Mouse (Mus musculus) heart, embryonic 12.5 days (tissue): ENCODE results near the gene Atp8b5. TPM values are rescaled to one million over a fixed set of nuclear protein-coding genes. Genes with fewer than 3 reads are reported as not detected.
A peak's percentile ranks its signal among the peaks of the same experiment; 100 is the strongest.

Experiments used
- ATAC-seq: fragments of 200-750 bp; cut with Nextera tagmentation; 2 replicates; pipeline ENCODE4 v1.8.0; 2017; ENCODE audit warnings: moderate TSS enrichment, moderate library complexity; ENCODE audit not compliant: insufficient number of reproducible peaks, low FRiP score
- H3K27ac ChIP-seq: fragments of 300-500 bp; sonication (generic); 2 replicates; pipeline ENCODE4 v1.5.1; 2016; ENCODE audit warnings: mild to moderate bottlenecking, moderate library complexity; ENCODE audit not compliant: poor library complexity, severe bottlenecking
- H3K27me3 ChIP-seq: fragments of 300-500 bp; sonication (generic); replicated peaks from 2 replicates; pipeline ENCODE4 v1.6.1; 2016; ENCODE audit warnings: mild to moderate bottlenecking, moderate library complexity
- H3K36me3 ChIP-seq: fragments of 300-500 bp; sonication (generic); 2 replicates; pipeline ENCODE4 v1.6.1; 2016; ENCODE audit warnings: mild to moderate bottlenecking, moderate library complexity
- H3K4me1 ChIP-seq: fragments of 300-500 bp; sonication (generic); replicated peaks from 2 replicates; pipeline ENCODE4 v1.6.1; 2016; ENCODE audit warnings: mild to moderate bottlenecking
- H3K4me2 ChIP-seq: fragments of 300-500 bp; sonication (generic); 2 replicates; pipeline ENCODE4 v1.6.1; 2016; ENCODE audit warnings: mild to moderate bottlenecking, moderate library complexity
- H3K4me3 ChIP-seq: fragments of 300-500 bp; sonication (generic); 2 replicates; pipeline ENCODE4 v1.5.1; 2016; ENCODE audit warnings: mild to moderate bottlenecking
- H3K9ac ChIP-seq: fragments of 300-500 bp; sonication (generic); 2 replicates; pipeline ENCODE4 v1.6.1; 2016; ENCODE audit warnings: mild to moderate bottlenecking, moderate library complexity
- H3K9me3 ChIP-seq: fragments of 300-500 bp; sonication (generic); replicated peaks from 2 replicates; pipeline ENCODE4 v1.6.1; 2016; ENCODE audit warnings: mild to moderate bottlenecking, moderate library complexity
- WGBS: fragments of 180-500 bp; shearing (Covaris S2); methylation state at CpG from one replicate; pipeline ENCODE4 v1.1.7; 2016; 5-methylcytosine and 5-hydroxymethylcytosine counted together
- polyA plus RNA-seq: library from polyadenylated mRNA; unstranded; fragments of >200 nt; fragmentation: Nextera tagmentation; extraction: Ambion mirVana; gene quantifications from 2 replicates; pipeline ENCODE4 v1.2.1, GENCODE M21; 2016

Gene Atp8b5
- polyA plus RNA-seq, 1 experiment from 2014 or later = not detected

DNA sequence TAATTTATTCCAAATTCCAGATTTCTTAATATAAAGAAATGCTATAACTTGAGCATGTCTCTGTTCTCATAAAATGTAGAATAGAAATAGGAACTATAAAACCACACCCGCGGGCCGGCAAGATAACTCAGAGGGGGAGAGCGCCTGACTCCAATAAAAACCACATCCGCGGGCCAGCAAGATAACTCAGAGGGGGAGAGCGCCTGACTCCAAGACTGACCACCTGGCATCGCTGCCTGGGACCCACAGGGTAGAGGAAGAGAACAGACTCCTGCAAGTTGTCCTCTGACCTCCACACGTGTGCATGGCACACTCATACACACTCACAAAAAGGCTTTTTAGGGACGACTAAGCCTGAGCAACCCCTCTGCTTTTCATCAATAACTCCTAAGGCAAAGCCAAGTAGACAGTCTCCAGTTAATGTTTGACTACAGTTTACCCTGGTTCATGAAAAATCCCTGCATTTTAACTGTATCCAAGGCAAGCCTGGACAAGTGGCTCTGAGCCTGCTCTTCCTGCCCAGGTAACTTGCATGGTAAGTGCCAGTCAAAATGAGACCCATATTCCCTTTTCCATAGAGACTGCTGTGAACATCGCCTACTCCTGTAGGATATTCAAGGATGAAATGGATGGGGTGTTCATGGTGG, 98.1 kb downstream of the Atp8b5 start:
- Histone ChIP-seq H3K4me1 (no peaks in the 10 kb centered on the region), H3K9ac (no peak overlapping the region), H3K4me2 (no peak overlapping the region), H3K27ac (no peak overlapping the region), H3K9me3 (0 out of 2 replicates have a peak, but pooled peaks cover 3% of the 10 kb centered on the region), H3K36me3 (no peaks in the 10 kb centered on the region), H3K27me3 (peaks cover 11% of the 10 kb centered on the region; the same call in 1 of the 2 replicates), H3K4me3 (no peak overlapping the region)
- 75% methylated on average over 11 of the region's 11 CpGs for WGBS
- no peak for ATAC-seq

- Histone ChIP-seq H3K4me2 (no peak overlapping the region), H3K27me3 (peaks cover 17% of the 10 kb centered on the region), H3K27ac (no peak overlapping the region), H3K4me3 (no peak overlapping the region), H3K4me1 (no peaks in the 10 kb centered on the region), H3K9me3 (no peaks in the 10 kb centered on the region), H3K36me3 (no peaks in the 10 kb centered on the region), H3K9ac (no peak overlapping the region)
- 70% methylated on average over 5 of the region's 5 CpGs for WGBS
- no peak for ATAC-seq
These were observed 100.3 kb downstream of the Atp8b5 start for GRCm38 (mm10) chr4:43367295-43367694.

- Histone ChIP-seq H3K9me3 (no peaks in the 10 kb centered on the region), H3K4me3 (no peak overlapping the region), H3K27me3 (peaks cover 17% of the 10 kb centered on the region), H3K36me3 (no peaks in the 10 kb centered on the region), H3K4me2 (no peak overlapping the region), H3K9ac (no peak overlapping the region), H3K27ac (no peak overlapping the region), H3K4me1 (no peaks in the 10 kb centered on the region)
- no peak for ATAC-seq
- whole genome bisulfite sequencing = 87% methylated on average over 9 of the region's 9 CpGs
These were observed 100.8 kb downstream of the Atp8b5 start for GRCm38 (mm10) chr4:43367787-43368186.

- H3K36me3 ChIP-seq = no peaks in the 10 kb centered on the region
- no peaks in the 10 kb centered on the region for H3K4me1 ChIP-seq
- H3K9ac ChIP-seq = no peak overlapping the region
- no peaks in the 10 kb centered on the region for H3K9me3 ChIP-seq
- WGBS = 68% methylated on average over 11 of the region's 11 CpGs
- no peak for ATAC-seq
- H3K4me3 ChIP-seq = no peak overlapping the region
- H3K4me2 ChIP-seq = no peak overlapping the region
- H3K27ac ChIP-seq = no peak overlapping the region
- peaks cover 17% of the 10 kb centered on the region for H3K27me3 ChIP-seq
These were observed 104.4 kb downstream of the Atp8b5 start for GRCm38 (mm10) chr4:43371406-43371805.

- no peaks in the 10 kb centered on the region for H3K4me1 ChIP-seq
- no peak overlapping the region for H3K4me3 ChIP-seq
- no peak for ATAC-seq
- no peak overlapping the region for H3K4me2 ChIP-seq
- H3K27ac ChIP-seq = no peak overlapping the region
- H3K36me3 ChIP-seq = no peaks in the 10 kb centered on the region
- H3K9ac ChIP-seq = no peak overlapping the region
- WGBS = 54% methylated on average over 4 of the region's 4 CpGs
- H3K9me3 ChIP-seq = no peaks in the 10 kb centered on the region
- peaks cover 17% of the 10 kb centered on the region for H3K27me3 ChIP-seq
These were observed 105.2 kb downstream of the Atp8b5 start for GRCm38 (mm10) chr4:43372155-43372554.

- H3K9me3 ChIP-seq = no peaks in the 10 kb centered on the region
- WGBS = 47% methylated on average over 4 of the region's 4 CpGs
- H3K27ac ChIP-seq = no peak overlapping the region
- no peak overlapping the region for H3K4me2 ChIP-seq
- H3K27me3 ChIP-seq = peaks cover 13% of the 10 kb centered on the region
- H3K4me1 ChIP-seq = no peaks in the 10 kb centered on the region
- no peak for ATAC-seq
- no peaks in the 10 kb centered on the region for H3K36me3 ChIP-seq
- H3K4me3 ChIP-seq = no peak overlapping the region
- no peak overlapping the region for H3K9ac ChIP-seq
These were observed 107.3 kb downstream of the Atp8b5 start for GRCm38 (mm10) chr4:43374266-43374665.

GRCm38 (mm10) chr4:43379601-43380000, 112.6 kb downstream of the Atp8b5 start:
- Histone ChIP-seq H3K27ac (no peak overlapping the region), H3K4me1 (peaks cover 15% of the 10 kb centered on the region), H3K9me3 (no peaks in the 10 kb centered on the region), H3K4me3 (no peak overlapping the region), H3K36me3 (no peaks in the 10 kb centered on the region), H3K9ac (no peak overlapping the region), H3K27me3 (peaks cover 10% of the 10 kb centered on the region), H3K4me2 (no peak overlapping the region)
- ATAC-seq = no peak
- WGBS = 87% methylated on average over 6 of the region's 6 CpGs

GRCm38 (mm10) chr4:43380951-43381350, 114.0 kb downstream of the Atp8b5 start:
- H3K4me3 ChIP-seq = peak overlapping the region; percentile 72
- peaks cover 15% of the 10 kb centered on the region for H3K4me1 ChIP-seq
- peaks cover 10% of the 10 kb centered on the region for H3K27me3 ChIP-seq
- peak overlapping the region; percentile 82 for H3K4me2 ChIP-seq
- H3K36me3 ChIP-seq = no peaks in the 10 kb centered on the region
- no peaks in the 10 kb centered on the region for H3K9me3 ChIP-seq
- ATAC-seq = no peak
- WGBS = 57% methylated on average over 10 of the region's 10 CpGs
- peak overlapping the region; percentile 84 for H3K9ac ChIP-seq
- H3K27ac ChIP-seq = no peak overlapping the region

DNA sequence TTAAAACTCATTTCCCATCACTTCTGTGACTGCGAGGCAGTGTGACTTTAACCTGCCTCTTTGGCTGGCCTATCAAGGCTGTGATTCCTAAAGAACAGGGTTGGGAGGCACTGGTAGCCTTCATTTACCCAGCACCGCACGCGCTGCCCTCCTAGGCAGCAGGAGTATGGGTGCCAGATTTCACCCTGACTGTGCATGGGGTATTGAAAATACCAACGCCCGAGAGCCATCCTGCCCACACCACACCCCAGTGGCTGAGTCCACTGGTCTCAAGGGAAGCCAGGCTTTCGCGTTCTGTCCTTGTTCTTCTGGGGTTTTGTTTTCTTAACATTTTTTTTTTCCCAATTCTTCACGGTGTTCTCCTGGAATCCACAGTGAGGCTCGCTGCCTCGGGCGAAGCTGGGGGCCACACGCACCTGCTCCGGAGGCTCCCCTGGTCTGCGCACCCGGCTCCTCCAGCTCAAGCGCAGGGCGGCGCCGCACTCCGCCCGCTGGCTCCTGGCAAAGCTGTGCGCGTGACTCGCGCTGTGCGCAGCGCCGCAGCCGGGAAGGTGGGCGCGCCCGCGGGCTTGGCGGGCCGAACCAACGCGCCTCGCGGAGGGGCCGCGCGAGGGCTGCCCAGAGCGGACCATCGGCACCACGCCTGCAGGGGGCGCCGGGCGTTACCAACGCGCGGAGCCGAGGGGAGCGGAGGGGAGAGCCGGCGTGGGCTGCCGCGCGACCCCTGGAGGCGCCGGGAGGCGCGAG, 114.6 kb downstream of the Atp8b5 start, which contains the start of gene Rusc2:
Rusc2 (plus strand) TSS at position 572 of the 747 bp plus-strand sequence.
- Histone ChIP-seq H3K27me3 (peaks cover 10% of the 10 kb centered on the region), H3K9ac (peak within 1 kb of the TSS; percentile 84), H3K4me1 (peaks cover 15% of the 10 kb centered on the region), H3K4me2 (peak within 1 kb of the TSS; percentile 82), H3K4me3 (peak within 1 kb of the TSS; percentile 72), H3K27ac (no peak within 1 kb of the TSS), H3K36me3 (no peaks in the 10 kb centered on the region), H3K9me3 (no peaks in the 10 kb centered on the region)
- 1% methylated on average over 62 of the region's 63 CpGs for WGBS
- ATAC-seq = peak; percentile 89

GRCm38 (mm10) chr4:43382155-43383020, 115.4 kb downstream of the Atp8b5 start:
- peak; percentile 69 for ATAC-seq
- Histone ChIP-seq H3K36me3 (no peaks in the 10 kb centered on the region), H3K4me2 (peak overlapping the region; percentile 82), H3K9ac (peak overlapping the region; percentile 84), H3K4me3 (peak overlapping the region; percentile 72), H3K27ac (no peak overlapping the region), H3K4me1 (peaks cover 15% of the 10 kb centered on the region), H3K9me3 (no peaks in the 10 kb centered on the region), H3K27me3 (peaks cover 10% of the 10 kb centered on the region)
- WGBS = 6% methylated on average over 30 of the region's 33 CpGs
